Mouse (Mus musculus): ENCODE measurements around the gene Fbxw4.
"Not testable (repeated sequence)": the region's sequence is repeated elsewhere in the genome, so short reads cannot be mapped to it uniquely, and the experiment has no call there.

Gene Fbxw4

GRCm38 (mm10) chr19:45581257-45581656, 78.9 kb downstream of the Fbxw4 start:
- peak; percentile 84 for DNase-seq (ENCODE audit: low read depth, low spot score)

- no peak for DNase-seq (ENCODE audit: low read depth, low spot score)
These were observed 79.9 kb downstream of the Fbxw4 start for GRCm38 (mm10) chr19:45580235-45580634.

- no peak for DNase-seq (ENCODE audit: low read depth, low spot score)
These were observed 80.7 kb downstream of the Fbxw4 start for GRCm38 (mm10) chr19:45579416-45579815.

GRCm38 (mm10) chr19:45578976-45579375, 81.1 kb downstream of the Fbxw4 start:
- DNase-seq (ENCODE audit: low read depth, low spot score) = peak; percentile 70

- DNase-seq (ENCODE audit: low read depth, low spot score) = no peak
These were observed 82.9 kb downstream of the Fbxw4 start for GRCm38 (mm10) chr19:45577141-45577750.

- DNase-seq (ENCODE audit: low read depth, low spot score) = no peak
These were observed 84.5 kb downstream of the Fbxw4 start for GRCm38 (mm10) chr19:45575632-45576001.

GRCm38 (mm10) chr19:45574941-45575631, 85.0 kb downstream of the Fbxw4 start:
- DNase-seq (ENCODE audit: low read depth, low spot score) = no peak

GRCm38 (mm10) chr19:45574339-45574898, 85.7 kb downstream of the Fbxw4 start:
- no peak for DNase-seq (ENCODE audit: low read depth, low spot score)

- peak; percentile 76 for DNase-seq (ENCODE audit: low read depth, low spot score)
These were observed 86.2 kb downstream of the Fbxw4 start for GRCm38 (mm10) chr19:45573861-45574267.

GRCm38 (mm10) chr19:45573033-45573432, 87.1 kb downstream of the Fbxw4 start:
- no peak for DNase-seq (ENCODE audit: low read depth, low spot score)

- no peak for DNase-seq (ENCODE audit: low read depth, low spot score)
These were observed 92.7 kb downstream of the Fbxw4 start for GRCm38 (mm10) chr19:45567367-45567766.

- no peak for DNase-seq (ENCODE audit: low read depth, low spot score)
These were observed 94.0 kb downstream of the Fbxw4 start for GRCm38 (mm10) chr19:45565925-45566715.

GRCm38 (mm10) chr19:45560153-45560890, 99.8 kb downstream of the Fbxw4 start, which contains the start of the genes Poll and Gm17018:
Gene Poll (minus strand): TSS chr19:45560531.
Gene Gm17018 (plus strand): TSS chr19:45560615.
- DNase-seq (ENCODE audit: low read depth, low spot score) = peak; percentile 87

- no peak for DNase-seq (ENCODE audit: low read depth, low spot score)
These were observed 106.0 kb downstream of the Fbxw4 start for GRCm38 (mm10) chr19:45554136-45554535.

- DNase-seq (ENCODE audit: low read depth, low spot score) = no peak
These were observed 107.9 kb downstream of the Fbxw4 start for GRCm38 (mm10) chr19:45552187-45552586.

GRCm38 (mm10) chr19:45549948-45550347, 110.2 kb downstream of the Fbxw4 start:
- DNase-seq (ENCODE audit: low read depth, low spot score) = no peak

GRCm38 (mm10) chr19:45549128-45549915, 110.8 kb downstream of the Fbxw4 start:
- DNase-seq (ENCODE audit: low read depth, low spot score) = no peak

- DNase-seq (ENCODE audit: low read depth, low spot score) = not testable (repeated sequence)
These were observed 111.9 kb downstream of the Fbxw4 start for GRCm38 (mm10) chr19:45548196-45548595.

- DNase-seq (ENCODE audit: low read depth, low spot score) = peak; percentile 75
These were observed 115.2 kb downstream of the Fbxw4 start for GRCm38 (mm10) chr19:45544925-45545321.

GRCm38 (mm10) chr19:45544152-45544924, 115.8 kb downstream of the Fbxw4 start:
- peak; percentile 23 for DNase-seq (ENCODE audit: low read depth, low spot score)

Measured in R1 (cell line).